Mouse (Mus musculus) layer of hippocampus, adult 8-10 months (tissue): Measurements from ENCODE around the gene Siae. TPM values are rescaled to one million over a fixed set of nuclear protein-coding genes. Genes with fewer than 3 reads are reported as not detected.

Experiments used
- DNase-seq, 2 experiments: peaks; one replicate each; pipeline ENCODE4 v3.0.0; 2022; ENCODE audit warnings: low spot score in 2 of 2
- total RNA-seq, 4 experiments: library from RNA; stranded (reverse); gene quantifications; 2 replicates each; pipeline ENCODE4 v1.2.4; 2022

Gene Siae
- total RNA-seq, result 10 to 100 TPM; 10.0 to 15.7 (median 13.4) TPM

DNA sequence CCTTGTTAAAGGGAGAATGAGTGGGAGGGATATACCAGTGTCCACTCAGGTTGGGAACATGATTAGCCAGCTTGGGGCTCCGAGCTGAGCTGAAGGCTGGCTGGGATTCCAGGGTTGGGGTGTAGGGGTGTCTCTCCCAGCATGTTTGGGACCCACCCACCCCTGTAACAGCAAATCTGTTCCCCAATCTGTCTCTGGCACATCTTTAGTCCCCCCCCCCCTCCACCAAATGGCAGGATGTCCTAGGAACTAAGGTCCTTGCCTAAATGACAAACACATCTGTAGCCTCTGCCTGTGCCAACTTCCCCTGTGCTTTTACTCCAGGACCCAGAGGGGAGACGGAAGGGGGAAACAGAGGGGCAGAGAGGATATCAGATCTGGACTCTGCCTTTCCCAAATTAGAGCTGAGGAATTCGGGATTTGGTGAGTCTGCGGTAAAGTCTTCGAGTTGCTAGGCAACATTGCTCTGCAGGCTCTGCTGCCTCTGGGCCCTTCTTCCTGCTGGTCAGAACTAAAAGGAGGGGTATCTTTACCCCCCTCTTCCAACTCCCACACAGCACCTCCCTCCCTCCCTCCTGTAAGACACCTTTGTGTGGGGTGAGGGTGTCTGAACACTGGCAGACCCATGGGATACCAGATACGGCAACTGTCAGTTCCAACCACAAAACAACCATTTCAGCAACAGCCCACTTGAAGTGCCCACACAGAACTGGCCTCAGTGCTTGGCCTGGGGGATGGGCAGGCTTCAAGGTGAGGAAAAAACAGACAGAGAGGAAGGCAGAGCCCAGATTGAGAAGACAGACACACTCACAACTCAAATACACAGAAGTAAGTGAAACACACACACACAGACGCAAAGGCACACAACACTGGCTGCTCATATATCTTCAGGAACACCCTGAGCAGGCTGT lies at the start of gene Siae:
Gene Siae (plus strand): TSS at position 861 of the 911 bp plus-strand sequence.
- DNase-seq, result no peak

DNA sequence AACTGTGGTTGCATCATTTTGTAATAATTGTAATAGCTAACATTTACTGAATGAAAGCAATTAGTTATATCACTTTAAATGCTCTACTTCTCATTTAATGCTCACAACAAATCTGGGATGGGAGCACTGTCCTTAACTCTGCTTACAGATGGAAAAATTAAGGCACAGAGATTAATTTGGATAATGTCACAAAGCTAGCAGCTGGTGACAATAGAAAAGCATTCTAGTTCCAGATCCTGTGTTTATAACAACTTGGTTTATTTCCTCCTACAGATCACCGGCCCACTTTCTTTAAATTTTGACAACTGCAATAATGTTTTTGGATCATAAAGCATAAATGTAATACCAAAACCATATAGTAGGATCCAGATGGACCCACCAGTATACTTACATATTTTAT lies 49.5 kb upstream of the Siae start:
- DNase-seq, result no peak

DNA sequence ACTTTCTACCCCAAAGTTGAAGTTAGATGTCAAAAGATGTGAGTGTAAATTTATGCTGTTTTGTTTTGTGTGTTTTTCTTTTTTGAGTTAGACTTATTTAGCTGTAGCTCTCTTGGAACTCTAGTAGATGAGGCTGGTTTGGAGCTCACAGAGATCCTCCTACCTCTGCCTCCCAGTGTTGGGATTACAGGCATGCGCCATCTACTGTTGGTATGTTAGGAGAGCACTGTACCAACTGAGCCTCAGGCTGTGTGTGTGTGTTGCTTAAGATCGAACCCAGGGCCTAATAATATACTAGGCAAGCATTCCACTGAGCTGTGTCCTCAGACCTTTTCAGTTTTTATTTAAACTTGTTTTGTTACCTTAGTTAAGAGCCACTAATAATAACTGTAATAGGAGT lies 43.4 kb upstream of the Siae start:
- DNase-seq, result no peak

DNA sequence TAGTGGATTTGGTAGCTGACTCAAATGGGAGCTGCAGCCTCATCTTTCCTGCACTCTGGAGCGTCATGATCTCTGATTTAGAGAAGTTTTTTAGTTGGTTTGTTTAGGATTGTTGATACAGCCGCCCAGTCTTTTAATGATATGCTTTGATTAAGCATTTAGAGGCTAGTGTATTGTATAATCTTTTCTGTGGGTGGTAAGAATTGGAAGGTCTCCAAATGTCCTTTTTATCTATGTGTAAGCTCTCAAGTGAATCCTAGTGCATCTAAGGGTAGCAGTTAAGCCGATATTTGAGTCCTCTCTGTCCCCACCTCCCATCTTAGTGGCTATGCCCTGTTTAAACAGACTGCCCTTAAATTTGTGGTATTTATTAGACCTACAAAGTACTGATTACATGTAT lies 41.0 kb upstream of the Siae start:
- no peak for DNase-seq

DNA sequence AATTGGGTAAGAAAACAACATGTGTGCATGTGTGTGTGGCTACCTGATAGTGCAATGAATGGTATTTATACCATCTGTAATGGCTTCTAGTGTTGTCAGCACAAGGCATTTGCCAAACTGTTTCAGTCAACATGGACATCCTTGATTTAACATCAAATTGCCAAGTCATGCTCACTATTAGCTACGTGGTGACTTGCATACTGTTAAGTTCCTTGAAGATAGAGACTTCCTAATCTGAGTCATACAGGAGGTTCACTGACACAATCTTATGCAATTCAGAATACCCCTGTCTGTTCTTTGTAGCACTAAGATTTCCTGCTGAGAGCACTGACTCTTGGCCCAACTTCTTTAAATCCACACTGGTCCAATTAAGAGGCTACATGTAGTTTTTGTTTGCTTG lies 38.0 kb upstream of the Siae start:
- no peak for DNase-seq

DNA sequence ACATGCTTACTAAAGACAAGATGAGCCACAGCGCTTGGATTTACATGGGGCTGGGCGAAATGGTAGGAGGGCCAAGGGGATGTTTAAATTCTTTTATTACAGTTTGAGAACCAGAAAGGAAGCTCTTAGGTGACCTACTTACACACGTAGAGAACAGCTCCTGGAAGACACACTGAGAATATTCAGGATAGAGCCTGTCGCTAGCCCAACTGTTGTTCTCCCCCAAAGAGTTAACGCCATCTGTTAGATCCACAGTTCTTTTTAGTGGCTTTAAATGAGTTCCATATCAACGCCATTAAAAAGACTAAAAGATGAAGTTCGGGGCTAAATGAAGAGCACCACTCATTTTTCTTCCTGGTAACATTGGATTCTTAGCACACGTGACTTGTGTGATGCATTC lies 36.5 kb upstream of the Siae start:
- DNase-seq, result no peak

DNA sequence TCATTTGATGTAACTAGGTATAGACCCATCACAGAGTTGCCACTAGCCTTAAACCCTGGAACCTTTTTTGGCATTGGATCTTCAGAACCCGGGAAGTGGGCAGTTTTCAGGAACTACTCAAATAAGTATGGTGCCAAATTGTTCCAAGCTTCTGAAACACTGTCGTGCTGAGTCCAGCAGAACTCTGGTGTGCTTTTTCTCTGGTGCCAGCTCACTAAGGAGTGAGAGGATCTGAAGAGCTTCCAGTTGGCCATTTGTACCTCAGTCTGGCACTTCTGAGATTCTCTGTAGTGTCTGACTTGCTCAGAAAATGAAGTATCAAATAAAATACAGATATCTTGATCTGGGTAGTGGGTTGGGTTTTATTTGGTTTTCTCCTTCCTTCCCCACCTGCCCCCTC lies 35.5 kb upstream of the Siae start:
- DNase-seq, result no peak

DNA sequence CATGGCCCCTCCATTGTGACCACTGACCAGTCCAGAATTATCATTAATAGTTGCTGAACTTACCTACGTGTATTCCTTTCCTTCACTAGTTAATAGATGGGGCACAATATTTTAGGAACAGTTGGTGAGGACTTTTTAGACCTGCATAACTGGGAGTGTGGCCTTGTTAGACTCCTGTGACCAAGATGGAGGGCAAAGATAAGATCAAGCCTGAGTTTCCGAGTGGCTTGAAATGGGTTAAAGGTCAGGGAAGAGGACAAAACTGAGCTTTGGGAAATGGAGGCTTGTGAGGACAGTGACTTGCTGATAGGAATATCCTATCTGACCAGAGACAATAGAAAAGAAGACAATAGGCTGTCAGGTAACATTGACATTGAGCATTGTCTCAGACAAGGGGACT lies 30.0 kb upstream of the Siae start:
- no peak for DNase-seq

DNA sequence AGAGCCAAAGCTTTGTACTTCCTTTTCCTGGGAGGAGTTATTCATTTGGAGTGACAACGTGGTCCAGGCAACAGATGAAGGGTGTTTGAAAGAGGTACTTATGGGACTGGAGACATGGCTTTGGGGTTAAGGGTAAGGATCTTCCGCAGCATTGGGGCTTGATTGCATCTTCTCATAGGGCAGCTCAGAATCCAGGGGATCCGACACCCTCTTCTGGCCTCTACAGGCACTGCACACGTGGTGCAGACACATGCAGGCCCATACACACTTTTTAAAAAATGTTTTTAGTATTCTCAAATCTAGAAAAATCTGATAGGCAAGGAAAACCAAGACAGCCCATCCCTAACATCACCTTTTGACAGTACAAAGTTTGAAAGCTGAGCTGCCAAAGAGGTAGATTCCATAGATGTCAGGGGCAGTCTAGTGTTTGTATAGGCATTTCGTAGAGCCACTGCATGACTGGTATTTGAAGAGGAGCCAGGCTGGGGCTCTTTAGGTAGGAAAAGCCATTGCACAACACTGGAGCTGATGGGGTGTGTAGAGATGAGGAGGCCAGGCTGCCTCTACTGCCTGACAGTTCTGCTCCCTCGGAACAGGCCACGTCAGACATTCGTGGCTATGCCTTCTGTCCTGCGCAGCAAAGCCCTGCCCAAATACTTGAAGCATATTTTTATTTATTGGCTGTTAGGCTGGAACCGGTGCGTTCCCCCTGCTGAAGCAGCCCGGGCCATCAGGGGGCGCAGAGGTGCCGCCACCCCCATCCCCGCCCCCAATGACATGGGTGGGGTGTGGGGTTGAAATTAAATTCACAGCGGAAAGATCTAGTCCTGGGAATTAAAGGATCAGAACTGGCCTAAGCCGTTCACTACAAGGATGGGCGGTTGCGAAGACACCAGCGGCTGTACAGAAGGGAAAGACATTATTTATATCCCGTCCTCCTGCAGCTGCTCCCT lies 28.8 kb upstream of the Siae start:
- no peak for DNase-seq

DNA sequence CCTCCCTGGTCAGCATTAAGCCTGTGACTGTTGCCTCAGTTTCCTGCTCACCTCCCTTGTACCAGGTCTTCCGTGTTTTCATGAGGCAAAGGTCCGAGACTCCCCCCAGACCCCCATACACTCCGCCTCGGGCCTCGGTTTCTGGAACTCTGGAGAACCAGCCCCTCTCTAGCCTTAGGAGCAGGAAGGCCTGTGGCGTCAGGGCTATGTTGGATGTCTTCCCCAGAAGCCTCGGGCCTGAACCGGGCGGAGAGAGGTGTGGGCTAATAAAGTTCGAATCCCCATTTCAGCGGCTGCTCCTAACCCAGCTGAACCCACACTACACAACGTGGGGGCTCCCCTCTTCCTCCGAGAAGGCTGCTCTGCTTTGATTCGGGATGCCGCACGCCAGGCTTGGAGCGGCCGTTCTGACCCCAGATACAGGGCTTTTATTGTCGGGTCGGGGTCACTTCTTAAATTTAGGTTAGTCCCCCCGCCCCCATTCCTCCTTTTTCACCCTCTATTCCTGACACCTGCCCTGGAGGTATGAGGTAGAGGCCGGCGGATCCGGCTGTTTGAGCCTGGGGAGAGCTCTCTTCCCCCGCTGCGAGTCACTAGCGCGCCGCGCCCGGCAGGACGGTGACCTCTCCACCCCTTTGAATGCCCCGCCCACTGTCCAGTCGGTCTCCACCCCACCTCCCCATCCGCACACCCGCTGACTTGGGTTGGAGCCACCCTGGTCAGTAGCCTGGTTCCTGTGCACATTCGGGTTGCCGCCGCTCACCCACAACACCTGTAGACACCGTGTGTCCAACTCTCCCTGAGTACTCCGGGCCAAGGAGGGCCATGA lies 27.9 kb upstream of the Siae start, which contains the start of gene Esam:
Gene Esam (plus strand): TSS at position 683 of the 829 bp plus-strand sequence.
- no peak for DNase-seq

DNA sequence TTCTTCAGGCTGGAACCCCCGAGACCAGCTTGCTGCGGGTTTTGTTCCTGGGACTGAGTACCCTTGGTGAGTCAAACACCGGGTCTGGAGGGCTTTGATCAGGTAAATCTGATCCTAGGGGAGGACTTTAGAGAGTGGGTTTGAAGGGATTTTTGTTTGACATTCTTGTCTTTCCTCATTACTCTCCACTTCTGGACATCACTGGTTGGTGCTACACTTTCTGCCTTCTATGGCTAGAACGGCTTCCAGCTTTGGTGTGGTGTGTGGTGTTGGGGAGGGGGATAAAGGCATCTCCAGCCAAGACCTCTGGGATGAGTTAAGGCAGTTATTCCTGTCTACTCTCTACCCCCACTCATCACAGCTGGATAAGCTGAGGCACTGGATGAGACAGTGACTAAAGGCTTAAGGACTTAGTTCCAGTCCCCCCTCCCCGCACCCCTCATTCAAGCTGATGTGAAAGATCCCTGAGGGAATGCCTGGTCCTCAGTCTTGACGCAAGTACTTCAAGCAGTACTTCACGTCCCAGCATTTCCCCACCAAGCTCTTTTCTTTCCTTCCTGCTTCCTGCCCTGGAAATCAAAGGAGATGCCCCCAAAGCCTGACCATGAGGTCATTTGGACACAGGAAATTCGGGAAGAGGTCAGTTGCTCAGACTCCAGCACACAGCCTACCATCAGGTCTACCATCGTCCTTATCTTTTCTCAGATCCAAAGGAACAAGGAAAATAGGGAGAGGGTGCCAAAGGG lies 27.1 kb upstream of the Siae start:
- DNase-seq, result no peak

DNA sequence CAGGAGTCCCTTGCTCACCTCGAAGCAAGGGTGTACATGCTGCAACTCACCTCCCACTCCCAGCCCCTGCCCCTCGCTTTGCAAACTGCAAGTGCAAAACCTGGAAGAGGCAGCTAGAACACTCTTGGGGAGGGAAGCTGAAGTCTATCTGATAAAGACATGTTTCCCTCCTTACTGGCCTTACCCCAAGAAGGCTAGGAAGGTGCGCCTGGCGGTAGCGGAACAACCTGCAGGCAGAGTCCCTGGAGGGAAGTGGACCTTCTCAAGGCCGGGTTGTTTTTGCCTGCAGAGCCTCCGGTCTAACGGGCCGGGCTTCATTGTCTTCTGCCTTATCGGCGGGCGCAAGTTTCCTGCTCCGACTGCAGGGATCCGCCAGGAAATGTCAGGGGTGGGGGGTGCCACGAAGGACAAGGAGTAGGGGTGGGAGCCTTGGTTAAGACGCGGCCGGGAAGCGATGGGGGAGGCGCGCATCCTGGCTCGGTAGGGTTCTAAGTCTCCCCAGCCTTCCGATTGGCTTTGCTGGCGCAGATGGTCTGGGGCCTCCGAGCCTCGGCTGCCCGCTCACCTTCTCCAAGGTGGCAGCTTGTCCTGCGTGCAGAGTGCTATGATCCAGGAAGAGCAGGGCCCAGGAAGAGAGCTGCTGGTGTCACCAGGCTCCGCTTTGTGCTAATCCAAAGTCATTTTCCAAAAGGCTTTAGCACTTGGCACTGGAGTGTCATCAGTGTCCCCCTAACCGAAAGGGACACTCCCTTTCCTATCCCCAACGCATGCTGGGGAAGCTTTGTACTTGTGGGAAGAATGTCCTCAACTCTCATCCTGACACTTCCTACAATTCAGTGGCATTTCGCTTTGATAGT lies 25.2 kb upstream of the Siae start:
- DNase-seq, result no peak

DNA sequence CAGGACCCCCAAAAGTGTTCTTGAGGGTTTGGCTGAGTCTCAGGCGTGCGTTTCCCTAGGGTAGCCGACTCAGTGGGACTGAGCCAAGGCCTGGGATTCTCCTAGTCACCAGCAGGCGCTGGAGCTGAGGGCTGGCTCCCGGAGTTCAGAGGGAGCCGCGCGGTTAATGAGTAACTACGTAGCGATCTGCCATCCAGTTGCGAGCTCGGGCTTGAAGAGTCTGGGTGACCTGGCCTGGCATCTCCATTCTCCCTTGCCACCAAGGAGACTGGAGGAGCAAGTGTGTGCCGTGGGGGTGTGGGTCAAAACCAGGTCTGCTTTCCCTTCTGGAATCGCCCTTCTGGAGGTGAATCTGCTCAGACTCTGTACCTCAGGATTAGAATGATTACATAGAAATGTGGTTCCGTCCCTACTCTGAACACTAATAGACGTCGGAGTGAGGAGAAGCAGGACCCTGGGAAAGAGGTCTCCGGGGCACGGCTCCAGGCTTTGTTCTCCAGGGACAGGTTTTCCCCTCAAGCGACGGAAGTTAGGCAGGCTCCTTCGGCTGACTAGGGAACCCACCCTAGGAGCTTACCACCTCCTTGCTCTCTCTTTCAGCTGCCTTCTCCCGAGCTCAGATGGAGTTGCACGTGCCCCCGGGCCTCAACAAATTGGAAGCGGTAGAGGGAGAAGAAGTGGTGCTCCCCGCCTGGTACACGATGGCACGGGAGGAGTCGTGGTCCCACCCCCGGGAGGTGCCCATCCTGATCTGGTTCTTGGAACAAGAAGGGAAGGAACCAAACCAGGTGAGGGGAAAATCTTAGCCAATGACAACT lies 24.4 kb upstream of the Siae start:
- no peak for DNase-seq

DNA sequence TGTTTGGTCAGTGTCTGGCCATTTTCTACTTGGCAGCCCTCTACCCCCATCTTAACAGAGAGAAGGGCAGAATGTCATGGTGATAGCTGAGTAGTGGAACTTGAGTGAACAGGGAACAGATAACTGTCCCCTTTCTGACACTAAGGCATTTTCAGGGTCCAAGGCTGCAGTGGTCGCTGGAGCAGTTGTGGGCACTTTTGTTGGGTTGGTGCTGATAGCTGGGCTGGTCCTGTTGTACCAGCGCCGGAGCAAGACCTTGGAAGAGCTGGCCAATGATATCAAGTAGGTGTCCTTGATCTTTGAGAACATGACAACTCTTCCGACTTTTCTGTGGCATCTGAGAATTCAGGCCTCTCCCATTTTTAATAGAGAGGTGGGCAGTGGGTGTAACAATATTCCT lies 18.6 kb upstream of the Siae start:
- no peak for DNase-seq

DNA sequence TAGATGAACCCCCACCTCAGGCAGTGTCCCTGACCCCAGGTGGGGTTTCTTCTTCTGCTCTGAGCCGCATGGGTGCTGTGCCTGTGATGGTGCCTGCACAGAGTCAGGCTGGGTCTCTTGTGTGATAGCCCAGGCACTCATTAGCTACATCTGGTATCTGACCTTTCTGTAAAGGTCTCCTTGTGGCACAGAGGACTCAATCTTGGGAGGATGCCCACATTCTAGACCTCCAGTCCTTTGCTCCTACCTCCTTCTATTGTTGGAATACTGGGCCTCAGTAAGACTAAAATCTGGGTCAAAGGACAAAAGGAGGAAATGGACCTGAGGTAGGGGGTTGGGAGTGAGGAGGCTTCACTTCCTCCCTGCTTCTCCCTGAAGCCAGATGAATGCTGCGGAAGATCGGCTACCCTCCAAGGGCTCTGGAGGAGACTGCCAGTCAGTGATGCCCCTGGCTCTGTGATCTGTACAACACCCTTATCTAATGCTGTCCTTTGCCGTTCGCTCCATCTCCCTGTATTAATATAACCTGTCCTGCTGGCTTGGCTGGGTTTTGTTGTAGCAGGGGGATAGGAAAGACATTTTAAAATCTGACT lies 17.7 kb upstream of the Siae start:
- no peak for DNase-seq

DNA sequence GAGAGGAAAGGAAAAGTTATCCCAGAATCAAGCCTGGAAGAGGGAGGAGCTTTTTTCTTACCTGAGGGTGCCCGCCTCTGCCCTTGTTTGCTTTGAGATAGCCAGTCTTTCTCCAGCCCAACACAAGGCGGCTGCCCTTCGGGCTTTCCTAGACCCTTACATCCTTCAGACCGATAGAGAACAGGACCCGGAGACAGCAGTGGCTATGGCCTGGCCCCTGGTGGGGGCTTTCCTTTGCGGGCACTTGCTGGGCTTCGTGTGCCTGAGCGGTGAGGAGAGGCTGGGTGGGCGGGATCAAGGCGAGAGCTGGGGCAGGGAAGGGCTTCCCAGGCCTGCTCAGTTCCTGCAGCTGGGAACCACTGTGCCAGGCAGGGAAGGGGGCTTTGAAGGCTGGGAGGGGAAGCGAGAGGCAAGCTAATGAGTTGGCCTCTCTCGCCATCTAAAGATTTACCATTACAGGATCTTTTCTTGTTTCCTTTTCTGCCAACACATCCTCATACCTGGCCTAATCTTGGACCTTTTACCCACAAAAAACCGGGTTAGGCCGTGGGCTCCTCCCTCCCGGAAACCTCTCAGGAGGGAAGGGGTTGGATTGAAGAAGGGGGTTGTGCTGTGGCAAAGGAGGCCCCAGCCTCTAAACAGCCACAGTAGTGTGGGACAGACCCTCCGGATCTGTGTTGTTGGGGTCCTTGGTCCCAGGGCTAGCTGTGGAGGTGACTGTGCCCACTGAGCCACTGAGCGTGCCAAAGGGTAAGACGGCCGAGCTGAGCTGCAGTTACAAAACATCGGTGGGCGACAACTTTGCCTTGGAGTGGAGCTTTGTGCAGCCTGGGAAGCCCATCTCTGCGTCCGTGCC lies 16.1 kb upstream of the Siae start, which contains the start of gene Vsig2:
Gene Vsig2 (plus strand): TSS at position 86 of the 856 bp plus-strand sequence.
- no peak for DNase-seq

DNA sequence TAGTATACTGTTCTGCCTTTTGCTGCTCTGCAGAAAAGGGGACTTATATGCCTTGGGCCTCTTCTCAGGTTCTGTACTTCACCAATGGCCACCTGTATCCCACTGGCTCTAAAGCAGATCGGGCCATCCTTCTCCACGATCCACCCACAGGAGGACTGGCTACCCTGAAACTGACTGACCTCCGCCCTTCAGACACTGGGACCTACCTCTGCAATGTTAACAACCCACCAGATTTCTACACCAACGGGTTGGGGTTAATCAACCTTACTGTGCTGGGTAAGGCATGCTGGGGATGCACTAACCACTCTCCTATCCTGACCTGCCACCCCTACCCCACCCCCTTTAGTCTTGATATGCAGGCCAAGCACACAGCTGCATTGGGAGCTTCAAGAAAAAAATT lies 15.3 kb upstream of the Siae start:
- no peak for DNase-seq
